Mouse (Mus musculus) CD4-positive naive resting alpha-beta T cell, adult 76 days (primary cell): Measurements from ENCODE around the gene Defb22. TPM values are rescaled to one million over a fixed set of nuclear protein-coding genes. Genes with fewer than 3 reads are reported as not detected.

Source experiments
- total RNA-seq: library from RNA; stranded (reverse); gene quantifications from one replicate; pipeline ENCODE4 v1.2.4, GENCODE M21; 2023

Defb22 gene
- total RNA-seq = not detected

GRCm38 (mm10) chr2:152490038-152490437, at the start of gene Defb22:
Gene Defb22 (minus strand): TSS chr2:152490138.

GRCm38 (mm10) chr2:152517981-152518380, 28.0 kb upstream of the Defb22 start, which contains the start of gene Defb28:
Gene Defb28 (plus strand): TSS chr2:152518255.

GRCm38 (mm10) chr2:152511592-152511991, 21.7 kb upstream of the Defb22 start, which contains the start of gene Defb26:
Gene Defb26 (minus strand): TSS chr2:152511692.

GRCm38 (mm10) chr2:152476763-152477162, 13.2 kb downstream of the Defb22 start, which contains the start of gene Defb20:
Gene Defb20 (plus strand): TSS chr2:152477063.

GRCm38 (mm10) chr2:152464570-152465150, 25.3 kb downstream of the Defb22 start, which contains the start of gene Defb23:
Gene Defb23 (minus strand): TSS chr2:152464620.

Other genes starting within 250 kb of the Defb22 start
- gene Tbc1d20, start 196.3 kb downstream of the Defb22 start, total RNA-seq = 56.9 TPM
- 231 TPM for gene Rbck1, start 157.5 kb downstream of the Defb22 start, total RNA-seq
- 20.1 TPM for gene Trib3, start 146.1 kb downstream of the Defb22 start, total RNA-seq
- gene Nrsn2, start 113.5 kb downstream of the Defb22 start, total RNA-seq = not detected
- 0.56 TPM for gene Sox12, start 92.1 kb downstream of the Defb22 start, total RNA-seq
- gene Zcchc3, start 75.1 kb downstream of the Defb22 start, total RNA-seq = 1.4 TPM
- gene 6820408C15Rik, start 74.6 kb downstream of the Defb22 start, total RNA-seq = not detected
- not detected for gene Defb23, start 25.5 kb downstream of the Defb22 start, total RNA-seq
- gene Defb20, start 13.1 kb downstream of the Defb22 start, total RNA-seq = not detected
- gene Defb26, start 21.6 kb upstream of the Defb22 start, total RNA-seq = not detected
- not detected for gene Defb28, start 28.1 kb upstream of the Defb22 start, total RNA-seq
- gene Defb29, start 50.0 kb upstream of the Defb22 start, total RNA-seq = not detected
- gene Gm17416, start 79.2 kb upstream of the Defb22 start, total RNA-seq = not detected
- gene Defb21, start 82.6 kb upstream of the Defb22 start, total RNA-seq = not detected
- not detected for gene Defb19, start 90.2 kb upstream of the Defb22 start, total RNA-seq
- gene Defb45, start 109.3 kb upstream of the Defb22 start, total RNA-seq = not detected
- gene Defb36, start 114.2 kb upstream of the Defb22 start, total RNA-seq = not detected
- gene Defb25, start 132.9 kb upstream of the Defb22 start, total RNA-seq = not detected
- 0.35 TPM for gene Rem1, start 136.8 kb upstream of the Defb22 start, total RNA-seq
- 137 TPM for gene H13, start 179.3 kb upstream of the Defb22 start, total RNA-seq
- gene Mcts2, start 196.9 kb upstream of the Defb22 start, total RNA-seq = 24.8 TPM
- 2.6 TPM for gene Id1, start 246.1 kb upstream of the Defb22 start, total RNA-seq